Mouse (Mus musculus) CH12.LX (cell line): ENCODE data around the gene Fndc10. TPM values are rescaled to one million over a fixed set of nuclear protein-coding genes. Genes with fewer than 3 reads are reported as not detected.
"Not testable (repeated sequence)": the region's sequence is repeated elsewhere in the genome, so short reads cannot be mapped to it uniquely, and the experiment has no call there.

Experiments
- DNase-seq: peaks from one replicate; pipeline ENCODE4 v3.0.0-alpha.2; 2013; ENCODE audit errors: extremely low read depth
- H3K27ac ChIP-seq: 2 replicates; pipeline ENCODE4 v1.5.1; 2012; ENCODE audit warnings: low read depth, mild to moderate bottlenecking, control low read depth, moderate library complexity; ENCODE audit not compliant: insufficient read depth
- H3K27me3 ChIP-seq: replicated peaks from 2 replicates; pipeline ENCODE3; 2012; ENCODE audit warnings: inconsistent platforms
- H3K36me3 ChIP-seq, 2 experiments: replicated peaks in 1 of 2; 2 replicates each; pipeline versions ENCODE3 to v1.6.1; 2012; ENCODE audit warnings: inconsistent platforms in 1 of 2, low read length in 1 of 2, mild to moderate bottlenecking in 1 of 2, mixed read lengths in 1 of 2, moderate library complexity in 1 of 2; ENCODE audit not compliant: control insufficient read depth in 1 of 2, insufficient read depth in 1 of 2
- H3K4me1 ChIP-seq, 2 experiments: 2 replicates each; pipeline ENCODE4 v1.6.1; 2012; ENCODE audit warnings: inconsistent platforms in 1 of 2, moderate library complexity in 1 of 2; ENCODE audit not compliant: insufficient read depth in 2 of 2, control insufficient read depth in 1 of 2
- H3K4me2 ChIP-seq: 2 replicates; pipeline ENCODE4 v1.6.1; 2012; ENCODE audit warnings: low read depth, mild to moderate bottlenecking, control low read depth; ENCODE audit not compliant: poor library complexity, insufficient read depth, severe bottlenecking
- H3K4me3 ChIP-seq, 3 experiments: fragments of 150-350 bp in 1 of 3; sonication (generic) in 1 of 3; replicated peaks in 1 of 3; 2 replicates each; pipeline versions ENCODE3 to v1.5.1; 2011 to 2012; ENCODE audit warnings: low read depth in 2 of 3, low read length in 2 of 3, mild to moderate bottlenecking in 2 of 3, moderate library complexity in 2 of 3, control low read depth in 1 of 3, improper control_type of control experiment in 1 of 3, inconsistent platforms in 1 of 3, mixed read lengths in 1 of 3; ENCODE audit not compliant: poor library complexity in 1 of 3
- H3K79me2 ChIP-seq: replicated peaks from 2 replicates; pipeline ENCODE4 v1.6.1; 2012; ENCODE audit warnings: mild to moderate bottlenecking, moderate library complexity; ENCODE audit not compliant: control insufficient read depth, poor library complexity, insufficient read depth, severe bottlenecking; ENCODE audit errors: extremely low read depth
- H3K9ac ChIP-seq: 2 replicates; pipeline ENCODE4 v1.6.1; 2012; ENCODE audit warnings: low read depth, mild to moderate bottlenecking, control low read depth, moderate library complexity; ENCODE audit not compliant: insufficient read depth
- H3K9me3 ChIP-seq: replicated peaks from 2 replicates; pipeline ENCODE3; 2012; ENCODE audit warnings: low read length, inconsistent platforms, mixed read lengths
- BHLHE40 ChIP-seq: IDR thresholded peaks from 2 replicates; pipeline ENCODE4 v1.6.1; 2011; ENCODE audit warnings: mild to moderate bottlenecking, low read depth, low read length, improper control_type of control experiment
- CHD1 ChIP-seq: IDR thresholded peaks from 2 replicates; pipeline ENCODE4 v1.6.1; 2012; ENCODE audit warnings: low read depth, low read length, improper control_type of control experiment, inconsistent platforms
- CHD2 ChIP-seq: IDR thresholded peaks from 2 replicates; pipeline ENCODE4 v1.6.1; 2011; ENCODE audit warnings: low read length, improper control_type of control experiment
- ELF1 ChIP-seq: IDR thresholded peaks from 2 replicates; pipeline ENCODE4 v1.6.1; 2014; ENCODE audit warnings: low read depth, mild to moderate bottlenecking, inconsistent platforms, low read length, improper control_type of control experiment
- EP300 ChIP-seq: IDR thresholded peaks from 2 replicates; pipeline ENCODE4 v1.6.1; 2011; ENCODE audit warnings: low read length, improper control_type of control experiment
- IRF4 ChIP-seq: IDR thresholded peaks from 2 replicates; pipeline ENCODE4 v1.6.1; 2014; ENCODE audit warnings: low read depth, mild to moderate bottlenecking, inconsistent platforms, low read length, improper control_type of control experiment
- MAFK ChIP-seq: IDR thresholded peaks from 2 replicates; pipeline ENCODE4 v1.6.1; 2011; ENCODE audit warnings: low read length, improper control_type of control experiment; ENCODE audit not compliant: insufficient replicate concordance
- MAZ ChIP-seq: IDR thresholded peaks from 2 replicates; pipeline ENCODE4 v1.6.1; 2012; ENCODE audit warnings: low read depth, mild to moderate bottlenecking, inconsistent platforms, low read length, improper control_type of control experiment, moderate library complexity
- MEF2A ChIP-seq: IDR thresholded peaks from 2 replicates; pipeline ENCODE4 v1.6.1; 2014; ENCODE audit warnings: low read depth, mild to moderate bottlenecking, inconsistent platforms, low read length, improper control_type of control experiment, borderline replicate concordance
- MXI1 ChIP-seq: IDR thresholded peaks from 2 replicates; pipeline ENCODE4 v1.6.1; 2011; ENCODE audit warnings: mild to moderate bottlenecking, low read depth, low read length, improper control_type of control experiment
- MYC ChIP-seq: IDR thresholded peaks from 2 replicates; pipeline ENCODE4 v1.6.1; 2011; ENCODE audit warnings: low read depth, mild to moderate bottlenecking, improper control_type of control experiment, low read length
- NELFE ChIP-seq: IDR thresholded peaks from 2 replicates; pipeline ENCODE4 v1.6.1; 2011; ENCODE audit warnings: low read depth, low read length, improper control_type of control experiment
- NRF1 ChIP-seq: IDR thresholded peaks from 2 replicates; pipeline ENCODE4 v1.6.1; 2014; ENCODE audit warnings: low read depth, mild to moderate bottlenecking, inconsistent platforms, low read length, improper control_type of control experiment, moderate library complexity
- POLR2A ChIP-seq: IDR thresholded peaks from 2 replicates; pipeline ENCODE4 v1.6.1; 2011; ENCODE audit warnings: low read depth, mild to moderate bottlenecking, improper control_type of control experiment, low read length
- RCOR1 ChIP-seq: conservative IDR thresholded peaks from 2 replicates; pipeline ENCODE4 v1.6.1; 2012; ENCODE audit warnings: low read depth, mild to moderate bottlenecking, inconsistent platforms, low read length, improper control_type of control experiment
- SMC3 ChIP-seq: IDR thresholded peaks from 2 replicates; pipeline ENCODE4 v1.6.1; 2011; ENCODE audit warnings: low read depth, low read length, improper control_type of control experiment
- TBP ChIP-seq: conservative IDR thresholded peaks from 2 replicates; pipeline ENCODE4 v1.6.1; 2011; ENCODE audit warnings: low read depth, low read length, improper control_type of control experiment
- USF1 ChIP-seq: IDR thresholded peaks from 2 replicates; pipeline ENCODE4 v1.6.1; 2014; ENCODE audit warnings: low read depth, mild to moderate bottlenecking, inconsistent platforms, low read length, improper control_type of control experiment
- USF2 ChIP-seq: conservative IDR thresholded peaks from 2 replicates; pipeline ENCODE4 v1.6.1; 2011; ENCODE audit warnings: low read depth, low read length, improper control_type of control experiment
- ZKSCAN1 ChIP-seq: IDR thresholded peaks from 2 replicates; pipeline ENCODE4 v1.6.1; 2012; ENCODE audit warnings: low read depth, inconsistent platforms, low read length, improper control_type of control experiment, borderline replicate concordance
- ZNF384 ChIP-seq: IDR thresholded peaks from 2 replicates; pipeline ENCODE4 v1.6.1; 2012; ENCODE audit warnings: low read depth, low read length, improper control_type of control experiment, inconsistent platforms
- dilution Hi-C: fragments of 300-500 bp; cut with MboI; formaldehyde crosslinking; loops from 2 replicates; pipeline ENCODE4 v1.14.3; 2020; ENCODE audit warnings: low sequenced_read_pairs; ENCODE audit not compliant: extremely low pct_unique_long_range_greater_than_20kb, extremely low pct_ligation_motif_present
- in situ Hi-C: fragments of 300-500 bp; cut with MboI; formaldehyde crosslinking; loops from 3 replicates; pipeline ENCODE4 v1.14.3; 2019; ENCODE audit warnings: low sequenced_read_pairs, low pct_ligation_motif_present, low pct_unique_long_range_greater_than_20kb, mixed read lengths
- polyA plus RNA-seq: library from polyadenylated mRNA; unstranded; fragments of >175 nt; gene quantifications from 2 replicates; pipeline ENCODE4 v1.2.1, GENCODE M21; 2012; ENCODE audit warnings: low read depth; ENCODE audit not compliant: insufficient read length
- total RNA-seq, 2 experiments: library from RNA; depleted of rRNA; stranded (reverse); fragments of 300-350 nt in 1 of 2; fragments of >200 nt in 1 of 2; gene quantifications; 2 replicates each; pipeline ENCODE4 v1.2.3; 2012 to 2014

Fndc10 gene
- total RNA-seq (2012; rRNA removed), result 2.4 and 3.2 TPM in 2 replicates
- 0.96 and 1.7 TPM in 2 replicates for total RNA-seq (2014; rRNA removed)
- polyA plus RNA-seq, result 1.3 and 1.4 TPM in 2 replicates

GRCm38 (mm10) chr4:155694111-155694481 is at the start of gene Fndc10:
TSS of gene Fndc10 (plus strand) at chr4:155694342.
- Histone ChIP-seq H3K27me3 (peaks cover 26% of the 10 kb centered on the region), H3K27ac (peak within 1 kb of the TSS; percentile 34), H3K9ac (peak within 1 kb of the TSS; percentile 53), H3K9me3 (peaks cover 3% of the 10 kb centered on the region), H3K4me1 (peaks cover 24 to 44% of the 10 kb centered on the region in 2 experiments), H3K4me2 (peak within 1 kb of the TSS; percentile 79), H3K36me3 (no peaks in the 10 kb centered on the region), H3K79me2 (no peaks in the 10 kb centered on the region), H3K4me3 (peak within 1 kb of the TSS; percentile 55 to 69 (median 60))
- dilution Hi-C loops (no loop called here), in situ Hi-C loops (loop anchor here (10.0 kb wide), 1 partner anchor 209 kb away; no protein-coding TSS in a partner anchor)
- no peak for DNase-seq
- TF ChIP-seq BHLHE40 (no peak), CHD1 (no peak), NELFE (no peak), USF2 (no peak), POLR2A (no peak; the same call in 1 of the 2 replicates)
- TF ChIP-seq, all 38 proteins: peak for 0

DNA sequence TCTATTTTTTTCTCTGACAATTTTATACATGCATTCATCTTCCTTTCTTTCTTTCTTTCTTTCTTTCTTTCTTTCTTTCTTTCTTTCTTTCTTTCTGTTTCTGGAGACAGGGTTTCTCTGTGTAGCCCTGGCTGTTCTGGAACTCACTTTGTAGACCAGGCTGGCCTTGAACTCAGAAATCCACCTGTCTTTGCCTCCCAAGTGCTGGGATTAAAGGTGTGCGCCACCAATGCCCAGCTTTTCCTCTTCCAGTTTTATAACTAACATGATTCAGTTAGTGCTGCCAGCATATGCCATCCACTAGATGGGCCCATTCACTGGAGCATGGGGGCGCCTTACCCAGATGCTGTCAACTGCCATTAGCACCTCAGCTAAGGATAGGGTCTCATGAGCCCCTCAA is 48.8 kb upstream of the Fndc10 start, which contains the start of gene Gm10563:
Gene Gm10563, minus strand, starts transcription at position 101 of the 400 bp plus-strand sequence.
- peaks cover 73 to 86% of the 10 kb centered on the region in 2 experiments for H3K36me3 ChIP-seq
- H3K27ac ChIP-seq, H3K9ac ChIP-seq, dilution Hi-C loops, H3K4me1 ChIP-seq, H3K4me2 ChIP-seq, DNase-seq, H3K4me3 ChIP-seq, in situ Hi-C loops, H3K27me3 ChIP-seq, H3K79me2 ChIP-seq, H3K9me3 ChIP-seq: not testable (repeated sequence)

GRCm38 (mm10) chr4:155645721-155646120 is 48.4 kb upstream of the Fndc10 start:
- no peak for DNase-seq
- dilution Hi-C loops (no loop called here), in situ Hi-C loops (no loop called here)
- no peak overlapping the region for H3K27ac ChIP-seq
- no peaks in the 10 kb centered on the region for H3K4me1 ChIP-seq
- peaks cover 73 to 86% of the 10 kb centered on the region in 2 experiments for H3K36me3 ChIP-seq
- no peaks in the 10 kb centered on the region for H3K79me2 ChIP-seq
- H3K9ac ChIP-seq, result no peak overlapping the region
- no peaks in the 10 kb centered on the region for H3K27me3 ChIP-seq
- no peak overlapping the region for H3K4me3 ChIP-seq
- H3K9me3 ChIP-seq, result no peaks in the 10 kb centered on the region
- TF ChIP-seq RCOR1 (no peak), USF1 (no peak), ZNF384 (no peak), MAZ (no peak), IRF4 (no peak), EP300 (no peak), SMC3 (no peak), BHLHE40 (no peak), MEF2A (no peak), MYC (no peak), ZKSCAN1 (no peak), CHD2 (no peak), CHD1 (no peak), NRF1 (no peak), MAFK (no peak), MXI1 (no peak), ELF1 (no peak), TBP (no peak)
- no peak overlapping the region for H3K4me2 ChIP-seq
